Mouse (Mus musculus): ENCODE data around the gene Ptprd. TPM values are rescaled to one million over a fixed set of nuclear protein-coding genes. Genes with fewer than 3 reads are reported as not detected.

The Ptprd gene
- polyA plus RNA-seq, 1 experiment from 2014 or later: 4.0 TPM

- no peaks in the 10 kb centered on the region for H3K27me3 ChIP-seq (replicated peaks)
- 78% methylated on average over 4 of the region's 4 CpGs for WGBS (ENCODE audit: insufficient replicate concordance)
- no peaks in the 10 kb centered on the region for H3K4me1 ChIP-seq
- ATAC-seq: no peak
- no peak overlapping the region for H3K4me2 ChIP-seq
- no peak overlapping the region for H3K4me3 ChIP-seq
- no peak overlapping the region for H3K9ac ChIP-seq
- no peaks in the 10 kb centered on the region for H3K9me3 ChIP-seq (replicated peaks)
- H3K27ac ChIP-seq: no peak overlapping the region
- H3K36me3 ChIP-seq: no peaks in the 10 kb centered on the region
Measured at GRCm38 (mm10) chr4:75950582-75950981, 2261.2 kb downstream of the Ptprd start.

- WGBS (ENCODE audit: insufficient replicate concordance): 61% methylated on average over 4 of the region's 4 CpGs
- H3K9me3 ChIP-seq (replicated peaks): no peaks in the 10 kb centered on the region
- ATAC-seq: no peak
Measured at GRCm38 (mm10) chr4:75894871-75895270, 2316.9 kb downstream of the Ptprd start.

More at GRCm38 (mm10) chr4:75894871-75895270, 2316.9 kb downstream of the Ptprd start:
- no peaks in the 10 kb centered on the region for H3K27me3 ChIP-seq (replicated peaks)
- H3K36me3 ChIP-seq: no peaks in the 10 kb centered on the region
- no peak overlapping the region for H3K4me2 ChIP-seq
- no peak overlapping the region for H3K4me3 ChIP-seq
- no peak overlapping the region for H3K9ac ChIP-seq
- no peaks in the 10 kb centered on the region for H3K4me1 ChIP-seq
- no peak overlapping the region for H3K27ac ChIP-seq

Small RNA genes within 50 kb of the gene (microRNA-seq; reads per million reads assigned to microRNA genes)
- gene Gm23159: not detected
